Comparison of ENCODE assay signal across 8 mouse cellular contexts in the genomic region with DNA sequence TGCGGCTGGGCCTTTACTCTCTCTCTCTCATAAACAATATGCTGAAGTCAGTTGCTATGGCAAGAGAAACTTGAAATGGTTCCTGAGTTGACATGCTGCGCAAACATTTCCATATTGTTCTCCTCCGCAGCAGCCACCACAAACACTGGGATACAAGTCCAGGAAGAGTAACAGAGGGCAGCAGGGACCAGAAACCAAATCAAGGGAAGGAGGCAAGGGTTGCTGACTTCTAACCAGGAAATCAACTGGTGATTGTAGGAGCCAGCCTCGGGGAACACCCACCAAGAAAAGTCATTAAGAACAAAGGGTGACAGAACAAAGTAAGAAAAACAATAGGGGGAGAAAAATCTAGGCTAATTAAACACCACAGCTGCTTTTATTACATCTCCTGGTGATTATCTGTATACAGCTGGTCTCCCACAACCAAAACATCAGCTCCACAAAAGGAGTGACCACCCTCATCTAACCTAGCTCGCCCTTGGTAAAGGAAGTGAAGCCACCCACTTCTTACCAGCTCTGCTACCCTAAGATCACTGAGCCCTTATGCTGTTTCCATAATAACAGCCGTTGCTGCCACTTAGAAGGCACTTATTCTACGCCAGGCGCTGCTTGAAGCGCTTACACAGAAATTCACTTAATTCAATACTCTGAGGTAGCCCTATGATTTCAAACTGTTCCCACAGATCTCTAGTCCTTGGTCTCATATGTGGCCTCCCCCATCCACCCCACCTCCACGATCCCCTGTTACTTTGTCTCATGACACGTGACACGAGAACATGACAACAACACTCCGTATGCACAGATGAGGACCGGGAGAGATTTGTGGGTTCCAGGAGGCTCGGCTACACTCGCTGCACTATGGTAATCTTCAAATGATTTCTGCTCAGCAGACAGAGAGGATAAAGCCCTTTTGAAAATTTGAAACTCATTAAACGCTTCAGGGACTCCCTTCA. TPM values are rescaled to one million over a fixed set of nuclear protein-coding genes. Genes with fewer than 3 reads are reported as not detected.
DNase-seq lines count a peak whose midpoint lies in the region; ATAC-seq and TF ChIP-seq lines count a peak whose summit lies in the region.

No protein-coding gene starts in this region.

- H3K9me3 ChIP-seq in hindbrain, embryonic 15.5 days = no peaks in the 10 kb centered on the region
- no peaks in the 10 kb centered on the region for H3K9me3 ChIP-seq in midbrain, embryonic 11.5 days (ENCODE audit: control insufficient read depth, low read length)

- 21% methylated on average over 17 of the region's 17 CpGs for WGBS in hindbrain, embryonic 15.5 days
- 30% methylated on average over 17 of the region's 17 CpGs for WGBS in midbrain, embryonic 11.5 days

- intact Hi-C loops in heart, postnatal 14 days (cut with DNase I) = no loop called here
- intact Hi-C loops in left cerebral cortex, postnatal 4 days (cut with DNase I) = no loop called here

- no peak for TF ChIP-seq POLR2A in brain, embryonic 14.5 days (IDR thresholded peaks at IDR 0.05; ENCODE audit: borderline replicate concordance, extremely low read depth, insufficient read depth, insufficient read length, poor library complexity, severe bottlenecking)

- H3K4me3 ChIP-seq in hindbrain, embryonic 15.5 days = peak overlapping the region; percentile 67
- H3K4me3 ChIP-seq in midbrain, embryonic 11.5 days (ENCODE audit: low read depth, low read length) = peak overlapping the region; percentile 78

- peak overlapping the region; percentile 82 for H3K27ac ChIP-seq in hindbrain, embryonic 15.5 days (replicated peaks)
- no peak overlapping the region for H3K27ac ChIP-seq in midbrain, embryonic 11.5 days (ENCODE audit: low read depth, low read length)

- peaks cover 25% of the 10 kb centered on the region for H3K4me1 ChIP-seq in hindbrain, embryonic 15.5 days (replicated peaks)
- H3K4me1 ChIP-seq in midbrain, embryonic 11.5 days (ENCODE audit: control insufficient read depth, insufficient read depth, low read length) = peaks cover 13% of the 10 kb centered on the region

- H3K9ac ChIP-seq in hindbrain, embryonic 15.5 days = peak overlapping the region; percentile 82; the same call in 1 of the 2 replicates
- H3K9ac ChIP-seq in midbrain, embryonic 11.5 days (ENCODE audit: low read length) = peak overlapping the region; percentile 79

- no peaks in the 10 kb centered on the region for H3K36me3 ChIP-seq in hindbrain, embryonic 15.5 days
- H3K36me3 ChIP-seq in midbrain, embryonic 11.5 days (ENCODE audit: control insufficient read depth, insufficient read depth, low read length) = no peaks in the 10 kb centered on the region

- H3K27me3 ChIP-seq in hindbrain, embryonic 15.5 days = no peaks in the 10 kb centered on the region
- no peaks in the 10 kb centered on the region for H3K27me3 ChIP-seq in midbrain, embryonic 11.5 days (ENCODE audit: control insufficient read depth, insufficient read depth, low read length)

- H3K4me2 ChIP-seq in hindbrain, embryonic 15.5 days = peak overlapping the region; percentile 85
- H3K4me2 ChIP-seq in midbrain, embryonic 11.5 days = peak overlapping the region; percentile 93

- ATAC-seq in hindbrain, embryonic 15.5 days (ENCODE audit: low FRiP score, low read depth) = 0 out of 2 replicates have a peak, but pooled peaks have one; percentile 28
- no peak for ATAC-seq in midbrain, embryonic 11.5 days (ENCODE audit: low FRiP score)

- DNase-seq in heart, adult 11 months = peak; percentile 89
- DNase-seq in heart, postnatal 14 days = no peak
- peak; percentile 51 for DNase-seq in brain, embryonic 14.5 days (ENCODE audit: low read depth)
- DNase-seq in midbrain, embryonic 11.5 days (ENCODE audit: low spot score, missing footprints) = peak; percentile 84
- DNase-seq in natural killer cell, adult 2 months (ENCODE audit: low spot score in 2 of 2) = no peak
- DNase-seq in ovary, postnatal 14 days (ENCODE audit: low spot score) = no peak
- DNase-seq in left cerebral cortex, postnatal 4 days = no peak

- no peak for TF ChIP-seq CTCF in brain, embryonic 14.5 days (IDR thresholded peaks at IDR 0.05; ENCODE audit: borderline replicate concordance, extremely low read depth, insufficient read depth, insufficient read length)

RNA-seq across cellular contexts. Expression of a gene that starts 1.1 kb away (rescaled TPM):
- total RNA-seq in heart, postnatal 14 days (2021) = 10 to 100 TPM; 14.9 to 16.3 TPM
- 40.0 and 46.2 TPM in 2 replicates for polyA plus RNA-seq in brain, embryonic 14.5 days (2012; rRNA removed)
- polyA plus RNA-seq in hindbrain, embryonic 15.5 days (2015; fragmentation: Nextera tagmentation; extraction: Ambion mirVana) = 39.8 and 41.9 TPM in 2 replicates
- 14.5 and 19.0 TPM in 2 replicates for polyA plus RNA-seq in midbrain, embryonic 11.5 days (2014; fragmentation: Nextera tagmentation; extraction: Ambion mirVana)
- total RNA-seq in left cerebral cortex, postnatal 4 days (2021) = 10 to 100 TPM; 16.6 to 21.3 TPM

RNA-seq across cellular contexts. Expression of a gene that starts 22.9 kb away (rescaled TPM):
- total RNA-seq in heart, postnatal 14 days (2021) = 1 to 10 TPM in 1 of 2 experiments, under 1 TPM in 1; 0.53 to 1.0 TPM
- 8.3 and 12.1 TPM in 2 replicates for polyA plus RNA-seq in brain, embryonic 14.5 days (2012; rRNA removed)
- polyA plus RNA-seq in hindbrain, embryonic 15.5 days (2015; fragmentation: Nextera tagmentation; extraction: Ambion mirVana) = 7.2 and 9.7 TPM in 2 replicates
- 19.8 and 24.3 TPM in 2 replicates for polyA plus RNA-seq in midbrain, embryonic 11.5 days (2014; fragmentation: Nextera tagmentation; extraction: Ambion mirVana)
- total RNA-seq in left cerebral cortex, postnatal 4 days (2021) = not detected

RNA-seq across cellular contexts. Expression of a gene that starts 24.3 kb away (rescaled TPM):
- total RNA-seq in heart, postnatal 14 days (2021) = 10 to 100 TPM; 47.7 to 50.1 TPM
- polyA plus RNA-seq in brain, embryonic 14.5 days (2012; rRNA removed) = 62.7 and 89.6 TPM in 2 replicates
- 197 and 207 TPM in 2 replicates for polyA plus RNA-seq in hindbrain, embryonic 15.5 days (2015; fragmentation: Nextera tagmentation; extraction: Ambion mirVana)
- 106 and 107 TPM in 2 replicates for polyA plus RNA-seq in midbrain, embryonic 11.5 days (2014; fragmentation: Nextera tagmentation; extraction: Ambion mirVana)
- 10 to 100 TPM; 67.5 to 67.6 TPM for total RNA-seq in left cerebral cortex, postnatal 4 days (2021)

Comparison
In these comparisons a context has a peak if more than half of its experiments do, and no peak if none do; other contexts are left out.
1. DNase-seq: peak in heart, adult 11 months (single experiment), brain, embryonic 14.5 days (single experiment) and midbrain, embryonic 11.5 days (single experiment); none in heart, postnatal 14 days (0 of 2), natural killer cell, adult 2 months (0 of 2), ovary, postnatal 14 days (single experiment) and left cerebral cortex, postnatal 4 days (single experiment).